Mouse (Mus musculus) 3134 (cell line): Measurements from ENCODE around the gene Ihh.

Experiments
- DNase-seq: peaks from one replicate; pipeline ENCODE4 v3.0.0-alpha.2; 2011; ENCODE audit warnings: low spot score; ENCODE audit not compliant: insufficient read length; ENCODE audit errors: extremely low read depth

The Ihh gene

GRCm38 (mm10) chr1:74947986-74948670 lies 3.3 kb downstream of the Ihh start:
- no peak for DNase-seq

DNA sequence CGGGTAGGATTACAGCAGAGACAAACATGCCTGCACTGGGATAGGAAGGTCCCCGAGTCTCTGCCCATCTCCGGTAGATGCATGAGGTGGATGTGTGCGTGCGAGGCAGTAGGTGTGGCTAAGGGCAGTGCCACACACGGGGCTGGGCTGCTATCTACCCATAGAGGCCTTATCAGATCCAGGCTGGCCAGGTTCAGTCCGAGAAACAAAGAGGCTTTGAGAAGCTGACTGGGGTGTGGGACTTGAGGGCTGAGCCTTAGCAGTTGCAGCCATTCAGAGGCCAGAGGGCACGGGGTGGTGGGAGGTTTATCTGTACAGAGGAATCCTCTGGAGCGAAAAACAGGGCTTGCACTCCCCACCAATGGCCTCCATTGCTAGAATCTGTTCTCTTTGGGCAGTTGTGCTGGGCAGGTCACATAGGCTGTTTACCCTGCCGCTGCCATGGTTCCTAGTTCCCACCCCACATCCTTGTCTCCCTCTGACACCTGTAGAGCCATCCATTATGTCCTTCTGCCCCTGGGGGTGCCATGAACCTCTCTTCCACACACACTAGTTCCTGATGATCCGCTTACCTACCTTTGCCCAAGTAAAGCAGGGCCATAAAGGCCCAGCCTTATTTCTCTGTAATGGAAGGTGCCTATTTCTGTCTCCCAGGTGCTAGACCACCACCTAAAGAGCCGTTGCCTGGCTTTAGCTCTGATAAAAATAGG lies 9.7 kb downstream of the Ihh start:
- no peak for DNase-seq

DNA sequence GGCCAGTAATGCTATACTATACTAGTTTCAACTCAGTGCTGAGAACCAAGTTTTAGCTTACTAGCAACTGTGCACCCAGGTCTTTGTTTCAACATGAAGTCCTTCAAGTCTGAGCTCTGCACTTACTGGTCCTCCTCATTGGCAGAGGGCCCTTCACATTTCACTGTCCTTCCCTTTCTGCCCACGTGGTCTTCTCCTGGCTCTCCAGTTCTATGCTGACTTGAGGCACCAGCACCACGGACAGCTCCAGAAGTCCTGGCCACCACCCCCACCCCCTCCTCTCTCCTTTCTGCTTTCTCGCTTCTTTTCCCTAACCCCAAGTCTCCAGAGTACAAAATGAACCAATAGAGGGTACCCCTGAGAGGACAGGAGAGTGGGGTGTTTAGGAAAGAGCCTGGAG lies 11.7 kb downstream of the Ihh start:
- DNase-seq, result no peak

DNA sequence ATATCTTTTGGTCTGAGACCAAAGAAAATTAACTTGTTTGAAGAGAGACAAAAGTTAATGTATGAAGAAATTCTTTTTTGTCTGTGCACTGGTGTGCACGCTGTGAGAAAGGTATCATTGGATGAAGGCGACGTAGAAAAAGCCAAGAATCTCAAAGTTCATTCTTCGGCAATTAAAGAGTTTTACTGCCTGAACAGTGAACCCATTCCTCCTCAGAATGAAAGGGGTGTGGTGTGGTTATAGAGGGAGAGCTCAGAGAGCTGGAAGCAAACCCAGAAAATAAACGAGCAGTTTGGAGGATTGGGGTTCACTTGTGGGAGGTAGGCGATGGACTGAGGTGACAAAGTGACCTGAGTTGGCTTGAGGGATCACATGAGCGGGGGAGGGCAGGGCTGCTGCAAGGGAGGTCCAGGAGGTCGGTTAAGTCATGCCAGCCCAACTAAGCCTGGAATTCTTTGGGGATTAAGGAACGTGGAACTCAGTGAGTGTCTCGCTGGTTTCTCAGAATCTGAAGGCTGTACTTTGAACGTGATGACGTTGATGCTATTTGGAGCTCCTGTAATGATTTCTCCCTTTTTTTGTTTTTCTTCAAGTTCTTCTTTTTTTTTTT lies 15.1 kb downstream of the Ihh start:
- no peak for DNase-seq

GRCm38 (mm10) chr1:74935402-74935801 lies 16.1 kb downstream of the Ihh start, which contains the start of gene Cfap65:
TSS of gene Cfap65 (minus strand) at chr1:74935599.
- no peak for DNase-seq

DNA sequence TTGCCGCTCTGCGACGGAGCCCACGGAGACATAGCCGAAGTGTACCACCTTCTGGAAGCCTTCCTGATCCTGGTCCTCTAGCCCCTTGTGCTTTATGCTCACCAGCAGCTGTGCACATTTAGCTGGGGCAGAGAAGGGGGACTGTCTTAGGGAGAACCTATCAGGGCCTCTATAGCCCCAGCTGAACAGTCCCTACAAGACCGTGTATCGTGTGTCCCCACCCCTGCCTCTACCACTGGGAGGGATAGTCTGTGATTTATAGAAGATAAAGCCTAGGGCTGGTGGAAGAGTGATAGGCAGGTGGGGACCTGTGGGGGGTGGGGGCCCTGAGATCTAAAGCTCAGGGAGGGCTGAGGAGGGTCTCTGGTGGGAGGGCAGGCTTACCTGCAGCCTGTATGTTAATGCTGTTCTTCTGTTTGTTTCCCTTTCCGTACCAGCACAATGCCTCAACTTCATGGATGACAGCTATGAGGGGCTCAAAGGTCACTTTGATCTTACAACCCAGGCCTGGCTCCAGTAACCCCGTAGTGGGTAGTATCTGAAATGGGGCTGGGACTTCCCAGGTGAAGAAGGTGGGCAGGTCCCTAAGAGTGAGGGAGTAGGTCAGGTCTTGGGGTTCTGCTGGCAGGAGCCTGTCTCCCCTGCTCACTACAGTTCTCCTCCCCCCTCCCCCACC lies 23.7 kb downstream of the Ihh start:
- DNase-seq, result no peak

GRCm38 (mm10) chr1:74926721-74927120 lies 24.8 kb downstream of the Ihh start:
- no peak for DNase-seq

DNA sequence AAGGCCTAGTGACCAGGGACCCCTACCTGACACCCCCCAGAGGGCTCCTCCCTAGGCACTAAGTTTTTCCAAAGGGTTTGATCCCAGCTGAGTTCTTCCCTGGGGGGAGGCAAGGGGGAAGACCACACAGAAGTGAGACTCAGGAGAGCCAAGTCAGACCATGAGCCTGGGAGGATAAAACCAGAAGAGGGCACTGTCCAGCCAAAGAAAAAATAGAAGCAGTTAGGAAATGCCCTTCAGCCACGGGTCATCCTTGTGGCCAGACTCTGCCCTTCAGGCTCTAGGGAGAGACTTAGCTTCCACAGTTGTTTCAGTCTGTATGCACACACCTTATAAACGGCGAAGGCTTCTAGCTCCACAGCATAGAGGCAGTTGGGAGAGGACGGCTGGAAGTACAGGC lies 27.0 kb downstream of the Ihh start:
- DNase-seq, result no peak

GRCm38 (mm10) chr1:74915706-74916105 lies 35.8 kb downstream of the Ihh start:
- no peak for DNase-seq

- DNase-seq, result no peak
These were observed 49.3 kb downstream of the Ihh start for GRCm38 (mm10) chr1:74902191-74902590.

DNA sequence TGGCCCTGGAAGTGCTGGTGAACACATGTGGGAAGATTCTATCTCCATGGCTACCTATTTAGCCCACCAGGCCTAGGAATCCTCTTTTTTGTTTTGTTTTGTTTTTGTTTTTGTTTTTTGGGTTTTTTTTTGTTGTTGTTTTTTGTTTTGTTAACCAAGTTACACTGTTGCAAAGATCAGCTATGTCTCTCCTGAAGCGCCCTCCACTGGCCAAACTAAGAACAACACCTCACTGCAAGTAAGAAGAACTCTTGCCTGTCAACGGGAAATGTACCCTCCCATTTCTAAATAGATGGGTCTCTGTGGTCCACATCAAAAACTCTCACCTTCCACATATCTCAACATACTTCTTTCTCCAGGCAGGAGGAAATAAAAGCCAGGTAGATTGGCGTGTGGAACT lies 49.8 kb downstream of the Ihh start:
- DNase-seq, result no peak

DNA sequence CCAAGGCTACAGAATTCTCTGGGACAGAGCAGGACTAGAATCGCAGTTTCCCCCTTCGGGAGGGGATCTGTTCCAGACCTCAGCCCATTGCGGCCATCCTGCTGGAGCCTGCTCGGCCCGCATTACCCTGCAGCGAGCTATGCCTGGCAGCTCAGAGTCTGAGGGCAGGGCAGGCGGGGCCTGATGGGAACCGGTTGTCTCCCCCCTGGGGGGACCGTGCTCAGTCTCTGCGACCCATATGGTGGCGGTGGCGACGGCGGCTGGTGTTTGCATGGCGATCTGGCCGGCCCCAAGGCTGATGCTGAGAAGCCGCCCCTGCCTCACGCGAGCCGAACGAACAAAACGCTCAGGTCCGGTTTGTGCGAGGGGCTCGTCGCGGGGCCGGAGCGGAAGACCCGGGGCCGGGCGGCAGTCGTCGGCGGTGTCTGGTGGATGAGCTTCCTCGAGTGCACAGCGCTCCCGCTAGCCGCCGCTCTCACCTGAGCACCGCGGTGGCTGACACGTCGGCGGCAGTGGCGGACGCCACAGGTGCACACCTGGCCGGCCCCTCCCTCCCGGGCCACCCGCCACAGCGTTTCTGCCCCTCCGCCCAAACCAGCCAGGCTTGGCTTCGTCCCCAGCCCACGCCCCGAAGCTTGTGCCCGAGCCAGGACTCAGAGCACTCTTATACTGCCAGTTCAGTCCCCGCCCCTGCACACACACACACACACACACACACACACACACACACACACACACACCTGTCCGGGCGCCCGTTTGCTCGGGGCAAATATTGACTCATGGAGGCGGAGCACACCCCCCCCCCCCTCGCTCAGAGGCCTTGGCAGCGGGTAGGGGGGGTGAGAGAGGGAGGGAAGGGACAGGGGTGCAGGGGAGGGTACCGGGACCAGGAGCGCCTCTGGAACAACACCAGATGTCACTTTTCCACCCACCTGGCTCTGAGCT lies 50.9 kb downstream of the Ihh start:
- no peak for DNase-seq

DNA sequence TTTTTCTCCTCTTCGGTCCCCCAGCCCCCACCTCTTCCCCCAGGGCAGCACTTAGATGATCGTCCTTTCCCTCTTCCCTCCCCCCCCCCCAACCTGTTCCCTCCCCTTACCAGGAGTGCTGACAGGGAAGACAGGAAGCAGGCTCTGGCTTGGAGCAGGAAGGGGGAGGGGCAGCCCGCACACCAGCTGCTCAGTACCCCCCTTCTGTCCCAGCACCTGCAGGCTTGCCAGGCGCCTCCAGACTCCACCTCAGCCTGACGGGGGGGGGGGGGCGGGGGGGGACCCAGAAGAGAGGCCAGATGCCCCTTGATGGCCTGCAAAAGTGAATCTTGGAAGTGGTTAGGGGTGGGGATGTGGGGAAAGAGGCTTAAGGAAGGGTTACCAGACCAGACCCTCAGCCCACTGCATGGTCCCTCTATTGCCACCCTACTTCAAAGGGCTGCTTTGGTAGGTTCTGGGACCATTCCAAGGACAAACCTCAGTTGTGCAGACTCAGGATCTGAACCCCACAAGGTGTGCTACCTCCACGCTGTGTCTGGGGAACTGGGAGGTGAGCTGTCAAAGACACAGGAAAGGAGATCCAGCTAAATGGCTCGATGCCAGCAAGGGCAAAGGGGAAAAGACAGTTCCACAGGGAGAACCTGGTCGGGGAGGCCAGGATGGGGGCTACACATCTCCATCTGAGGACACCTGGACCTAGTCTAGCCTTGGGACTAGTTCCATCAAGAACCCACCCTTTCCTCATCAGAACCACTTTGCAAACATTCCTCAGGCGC lies 52.6 kb downstream of the Ihh start:
- DNase-seq, result no peak

GRCm38 (mm10) chr1:74897976-74898375 lies 53.5 kb downstream of the Ihh start:
- DNase-seq, result no peak
